Mouse (Mus musculus) hindbrain, embryonic 10.5 days (tissue): ENCODE results near the gene Rcc1l. TPM values are rescaled to one million over a fixed set of nuclear protein-coding genes. Genes with fewer than 3 reads are reported as not detected.

ENCODE experiments used
- DNase-seq: peaks from one replicate; pipeline ENCODE4 v3.0.0-alpha.2; 2017; ENCODE audit warnings: low spot score
- H3K27ac ChIP-seq: fragments of 300-500 bp; sonication (generic); 2 replicates; pipeline ENCODE4 v1.5.1; 2016; ENCODE audit warnings: mild to moderate bottlenecking, moderate library complexity
- H3K27me3 ChIP-seq: fragments of 300-500 bp; sonication (generic); 2 replicates; pipeline ENCODE4 v1.6.1; 2016; ENCODE audit warnings: mild to moderate bottlenecking; ENCODE audit not compliant: poor library complexity, insufficient read depth, severe bottlenecking
- H3K36me3 ChIP-seq: fragments of 300-500 bp; sonication (generic); 2 replicates; pipeline ENCODE4 v1.6.1; 2016; ENCODE audit warnings: mild to moderate bottlenecking, moderate library complexity
- H3K4me1 ChIP-seq: fragments of 300-500 bp; sonication (generic); replicated peaks from 2 replicates; pipeline ENCODE4 v1.6.1; 2016; ENCODE audit warnings: mild to moderate bottlenecking
- H3K4me3 ChIP-seq: fragments of 300-500 bp; sonication (generic); 2 replicates; pipeline ENCODE4 v1.5.1; 2016; ENCODE audit warnings: mild to moderate bottlenecking, moderate library complexity
- H3K9me3 ChIP-seq: fragments of 300-500 bp; sonication (generic); 2 replicates; pipeline ENCODE4 v1.6.1; 2016; ENCODE audit warnings: mild to moderate bottlenecking, moderate library complexity
- WGBS: fragments of 180-500 bp; shearing (Covaris S2); methylation state at CpG from one replicate; pipeline ENCODE4 v1.1.7; 2016; 5-methylcytosine and 5-hydroxymethylcytosine counted together
- polyA plus RNA-seq: library from polyadenylated mRNA; unstranded; fragments of >200 nt; fragmentation: Nextera tagmentation; extraction: Ambion mirVana; gene quantifications from 2 replicates; pipeline ENCODE4 v1.2.1, GENCODE M21; 2016

Rcc1l gene
- polyA plus RNA-seq, 1 experiment from 2014 or later: 31.0 TPM

DNA sequence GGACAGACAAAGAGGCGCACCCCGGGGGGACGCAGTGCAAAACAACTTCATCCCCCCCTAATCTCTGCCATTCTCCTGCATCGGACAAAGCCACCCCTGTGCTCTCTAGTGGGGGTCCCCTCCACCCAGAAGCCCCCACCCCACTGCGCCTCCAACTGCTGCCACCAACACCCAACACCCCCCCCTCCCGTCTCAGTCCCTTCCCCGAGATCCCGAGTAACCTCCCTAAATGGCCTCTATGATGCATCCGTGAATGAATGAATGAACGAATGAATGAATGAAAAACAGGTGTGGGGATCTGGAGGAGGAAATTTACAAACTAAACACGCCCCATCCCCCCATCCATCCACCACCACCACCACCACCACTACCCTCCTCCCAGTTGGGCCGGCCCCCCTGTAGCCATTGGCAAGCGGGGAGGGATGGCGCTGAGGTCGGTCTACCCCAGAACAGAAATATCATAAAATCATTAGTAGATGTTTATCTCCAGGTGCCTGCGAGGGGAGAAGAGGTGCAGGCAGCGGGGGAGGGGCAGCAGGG, 76.3 kb downstream of the Rcc1l start:
- WGBS: 2% methylated on average over 17 of the region's 17 CpGs

DNA sequence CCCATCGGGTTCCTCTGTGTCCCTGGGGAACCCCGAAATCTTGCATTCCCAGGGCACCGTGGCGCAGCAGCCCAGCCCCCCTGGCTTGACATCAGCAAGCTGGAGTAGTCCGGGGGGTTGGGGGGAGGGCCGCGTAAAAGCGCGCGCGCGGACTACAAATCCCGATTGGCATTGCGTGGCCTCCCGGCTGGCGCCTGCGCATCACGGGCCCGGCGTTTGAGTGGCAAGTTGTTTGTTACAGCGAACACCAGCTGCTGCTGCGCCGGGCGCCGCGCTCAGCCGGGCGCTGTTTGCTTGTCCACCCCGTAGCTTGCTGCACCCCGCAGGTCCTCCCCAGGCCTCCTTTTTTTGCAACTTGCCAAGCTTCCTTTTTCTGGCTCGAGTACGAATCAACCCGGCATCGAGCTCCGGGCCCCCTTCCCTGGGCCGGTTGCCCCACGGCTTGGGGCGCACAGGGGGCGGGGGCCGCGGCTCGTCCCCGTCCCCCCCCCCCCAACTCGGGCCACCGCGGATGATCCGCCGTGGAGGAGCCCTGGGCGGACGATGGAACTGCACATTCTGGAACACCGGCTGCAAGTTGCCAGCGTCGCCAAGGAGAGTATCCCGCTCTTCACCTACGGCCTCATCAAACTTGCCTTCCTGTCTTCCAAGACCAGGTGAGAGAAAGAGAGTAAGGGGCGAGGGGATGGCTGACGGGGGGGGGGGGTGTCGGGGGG, 76.9 kb downstream of the Rcc1l start, which contains the start of gene Castor2:
Gene Castor2, plus strand, starts transcription at position 216 of the 716 bp plus-strand sequence.
- DNase-seq: peak; percentile 97
- Histone ChIP-seq H3K27ac (peak within 1 kb of the TSS; percentile 93), H3K27me3 (peaks cover 7% of the 10 kb centered on the region; the same call in 1 of the 2 replicates), H3K4me1 (peaks cover 42% of the 10 kb centered on the region), H3K4me3 (peak within 1 kb of the TSS; percentile 82), H3K9me3 (no peaks in the 10 kb centered on the region), H3K36me3 (no peaks in the 10 kb centered on the region; the same call in 1 of the 2 replicates)
- WGBS: under 1% methylated on average over 58 of the region's 58 CpGs

More for the DNA sequence above, 76.3 kb downstream of the Rcc1l start:
- H3K27ac ChIP-seq: peak overlapping the region; percentile 93
- H3K27me3 ChIP-seq: peaks cover 7% of the 10 kb centered on the region; the same call in 1 of the 2 replicates
- H3K4me1 ChIP-seq: peaks cover 42% of the 10 kb centered on the region
- DNase-seq: peak; percentile 15
- no peaks in the 10 kb centered on the region for H3K9me3 ChIP-seq
- peak overlapping the region; percentile 82 for H3K4me3 ChIP-seq
- peaks cover 1% of the 10 kb centered on the region for H3K36me3 ChIP-seq

- H3K4me3 ChIP-seq: peak overlapping the region; percentile 82
These were observed 77.6 kb downstream of the Rcc1l start for GRCm38 (mm10) chr5:134098976-134099375.

DNA sequence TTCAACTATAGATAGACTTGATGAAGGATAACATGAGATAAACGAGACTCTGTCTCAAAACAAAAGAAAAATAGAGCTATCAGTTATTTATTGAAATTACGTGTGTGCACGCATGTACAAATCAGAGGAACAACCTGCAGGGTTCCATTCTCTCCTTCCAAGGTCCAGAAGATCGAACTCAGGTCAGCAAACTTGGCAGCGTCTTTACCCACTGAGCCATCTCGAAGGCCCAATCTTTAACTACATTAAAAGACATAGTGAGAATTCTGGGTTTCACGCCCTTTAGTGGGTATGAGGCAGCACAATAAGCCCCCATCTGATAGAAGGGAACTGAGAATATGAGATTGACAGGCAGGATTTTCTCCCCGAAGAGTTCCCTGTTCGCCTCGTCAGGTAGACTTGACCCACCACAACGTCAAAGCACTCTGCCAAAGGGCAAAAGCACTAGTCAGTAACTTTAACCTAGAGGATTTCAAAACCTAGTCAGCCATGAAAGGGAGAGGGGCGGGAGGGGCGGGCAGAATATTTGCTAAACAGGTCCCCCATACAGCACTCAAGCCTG, 78.2 kb downstream of the Rcc1l start:
- H3K4me1 ChIP-seq: peaks cover 42% of the 10 kb centered on the region
- H3K27ac ChIP-seq: peak overlapping the region; percentile 93
- peak overlapping the region; percentile 82 for H3K4me3 ChIP-seq
- H3K27me3 ChIP-seq: peaks cover 7% of the 10 kb centered on the region; the same call in 1 of the 2 replicates
- H3K36me3 ChIP-seq: no peaks in the 10 kb centered on the region
- 44% methylated on average over 13 of the region's 13 CpGs for WGBS
- H3K9me3 ChIP-seq: no peaks in the 10 kb centered on the region
- no peak for DNase-seq

More at GRCm38 (mm10) chr5:134098976-134099375, 77.6 kb downstream of the Rcc1l start:
- peak overlapping the region; percentile 93 for H3K27ac ChIP-seq
- WGBS: 1% methylated on average over 17 of the region's 17 CpGs
- no peaks in the 10 kb centered on the region; the same call in 1 of the 2 replicates for H3K36me3 ChIP-seq
- no peak for DNase-seq
- H3K4me1 ChIP-seq: peaks cover 42% of the 10 kb centered on the region
- H3K9me3 ChIP-seq: no peaks in the 10 kb centered on the region
- peaks cover 7% of the 10 kb centered on the region; the same call in 1 of the 2 replicates for H3K27me3 ChIP-seq

Other genes with a start within 250 kb of the Rcc1l start
- 10.3 TPM in 2 replicates for gene Castor2, start 77.1 kb downstream of the Rcc1l start, polyA plus RNA-seq
- 6.8 and 9.3 TPM in 2 replicates for gene Gtf2ird2, start 7.2 kb upstream of the Rcc1l start, polyA plus RNA-seq
- 2.6 and 3.1 TPM in 2 replicates for gene Ncf1, start 52.9 kb upstream of the Rcc1l start, polyA plus RNA-seq
- gene Gtf2i, start 138.0 kb upstream of the Rcc1l start, polyA plus RNA-seq: 180 and 189 TPM in 2 replicates